Mouse (Mus musculus) c-Kit-positive CD71-positive TER-119-positive erythroid progenitor cells, embryonic 14.5 days (primary cell): Measurements from ENCODE around the gene Tab1.

Experiments used
- DNase-seq: peaks from one replicate; pipeline ENCODE4 v3.0.0-alpha.2; 2013; ENCODE audit warnings: low spot score

Tab1 gene

GRCm38 (mm10) chr15:80132993-80133586, at the start of gene Tab1:
TSS of gene Tab1 (plus strand) at chr15:80133127.
- DNase-seq, result peak; percentile 87

- peak; percentile 99 for DNase-seq
Observed at GRCm38 (mm10) chr15:80083276-80083731, 49.6 kb upstream of the Tab1 start.

GRCm38 (mm10) chr15:80083740-80084139, 49.2 kb upstream of the Tab1 start:
- DNase-seq, result no peak

GRCm38 (mm10) chr15:80087406-80088012, 45.4 kb upstream of the Tab1 start:
- DNase-seq, result peak; percentile 87

DNA sequence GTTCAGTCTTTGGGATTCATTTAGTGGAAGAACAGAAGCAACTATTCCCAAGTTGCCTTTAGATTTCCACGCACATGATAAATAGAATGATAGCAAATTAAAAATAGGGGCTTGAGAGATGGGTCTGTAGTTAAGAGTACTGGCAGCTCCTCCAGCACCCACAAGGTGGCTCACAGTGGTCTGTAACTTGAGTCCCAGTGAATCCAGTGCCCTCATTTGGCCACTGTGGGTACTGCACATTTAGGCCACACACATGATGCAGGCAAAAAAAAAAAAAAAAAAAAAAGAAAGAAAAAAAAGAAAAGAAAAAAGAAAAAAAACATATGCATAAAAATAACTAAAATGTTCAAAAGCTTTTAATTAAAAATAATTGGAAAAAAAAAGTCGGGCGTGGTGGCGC, 44.3 kb upstream of the Tab1 start:
- peak; percentile 96 for DNase-seq

DNA sequence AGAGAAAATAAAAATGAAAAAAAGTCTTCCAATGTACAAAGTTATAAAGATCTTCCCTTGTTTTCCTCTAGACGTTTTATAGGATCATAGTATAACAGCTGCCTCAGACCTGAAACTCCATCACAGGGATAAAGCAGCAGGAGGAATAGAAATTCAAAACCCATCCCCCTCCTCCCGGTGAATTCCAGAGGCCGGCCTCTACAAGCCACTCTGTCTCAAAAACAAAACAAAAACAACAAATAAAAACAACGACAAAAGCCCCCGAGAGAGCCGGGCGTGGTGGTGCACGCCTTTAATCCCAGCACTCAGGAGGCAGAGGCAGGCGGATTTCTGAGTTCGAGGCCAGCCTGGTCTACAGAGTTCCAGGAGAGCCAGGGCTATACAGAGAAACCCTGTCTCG, 42.8 kb upstream of the Tab1 start:
- DNase-seq, result no peak

- DNase-seq, result no peak
Observed at GRCm38 (mm10) chr15:80090741-80091120, 42.2 kb upstream of the Tab1 start.

- peak; percentile 75 for DNase-seq
Observed at GRCm38 (mm10) chr15:80091121-80091955, 41.6 kb upstream of the Tab1 start, which contains the start of the genes Syngr1 and Rpl3. TSS of gene Syngr1 (plus strand) at chr15:80091334. TSS of gene Rpl3 (minus strand) at chr15:80091868.

DNA sequence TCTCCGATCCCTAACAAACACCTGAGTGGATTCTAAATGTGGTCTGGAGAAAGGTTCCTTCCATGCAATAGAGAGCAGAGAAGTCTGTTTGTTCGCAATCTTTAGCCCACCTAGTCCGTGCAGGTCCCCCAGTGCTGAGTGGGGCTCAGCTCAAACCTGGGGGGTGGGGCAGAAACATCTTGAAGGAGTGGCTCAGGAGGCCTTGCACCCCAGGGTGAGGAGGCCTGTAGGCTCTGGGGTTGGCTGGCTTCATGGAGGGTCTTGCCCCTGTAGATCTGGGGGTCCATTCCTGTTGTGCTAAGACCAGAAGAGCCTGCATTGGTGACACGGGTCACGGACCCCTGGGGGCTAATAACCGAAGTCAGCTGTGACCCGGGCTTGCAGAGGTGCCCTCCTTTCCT, 40.9 kb upstream of the Tab1 start:
- DNase-seq, result no peak

- no peak for DNase-seq
Observed at GRCm38 (mm10) chr15:80092599-80092998, 40.3 kb upstream of the Tab1 start.

GRCm38 (mm10) chr15:80094201-80094600, 38.7 kb upstream of the Tab1 start:
- DNase-seq, result no peak

DNA sequence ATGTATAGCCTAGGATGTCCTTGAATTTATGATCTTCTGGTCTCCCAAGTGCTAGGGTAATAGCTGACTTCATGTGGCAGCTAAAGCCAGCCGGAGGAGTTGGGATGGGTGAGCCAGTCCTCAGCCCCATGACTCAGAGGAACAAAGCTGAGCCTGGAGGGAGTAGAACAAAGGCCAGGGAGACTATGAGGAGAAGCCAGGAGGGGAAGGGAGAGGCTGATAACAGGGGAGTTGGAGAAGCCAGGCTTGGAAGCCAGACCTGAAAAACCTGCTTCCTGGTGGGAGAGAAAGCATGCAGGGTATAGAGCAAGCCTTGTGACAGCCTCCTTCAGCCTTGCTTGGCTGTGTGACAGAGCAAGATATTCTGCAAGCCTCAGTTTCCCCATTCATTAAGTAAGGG, 37.3 kb upstream of the Tab1 start:
- no peak for DNase-seq

GRCm38 (mm10) chr15:80096406-80096805, 36.5 kb upstream of the Tab1 start:
- no peak for DNase-seq

DNA sequence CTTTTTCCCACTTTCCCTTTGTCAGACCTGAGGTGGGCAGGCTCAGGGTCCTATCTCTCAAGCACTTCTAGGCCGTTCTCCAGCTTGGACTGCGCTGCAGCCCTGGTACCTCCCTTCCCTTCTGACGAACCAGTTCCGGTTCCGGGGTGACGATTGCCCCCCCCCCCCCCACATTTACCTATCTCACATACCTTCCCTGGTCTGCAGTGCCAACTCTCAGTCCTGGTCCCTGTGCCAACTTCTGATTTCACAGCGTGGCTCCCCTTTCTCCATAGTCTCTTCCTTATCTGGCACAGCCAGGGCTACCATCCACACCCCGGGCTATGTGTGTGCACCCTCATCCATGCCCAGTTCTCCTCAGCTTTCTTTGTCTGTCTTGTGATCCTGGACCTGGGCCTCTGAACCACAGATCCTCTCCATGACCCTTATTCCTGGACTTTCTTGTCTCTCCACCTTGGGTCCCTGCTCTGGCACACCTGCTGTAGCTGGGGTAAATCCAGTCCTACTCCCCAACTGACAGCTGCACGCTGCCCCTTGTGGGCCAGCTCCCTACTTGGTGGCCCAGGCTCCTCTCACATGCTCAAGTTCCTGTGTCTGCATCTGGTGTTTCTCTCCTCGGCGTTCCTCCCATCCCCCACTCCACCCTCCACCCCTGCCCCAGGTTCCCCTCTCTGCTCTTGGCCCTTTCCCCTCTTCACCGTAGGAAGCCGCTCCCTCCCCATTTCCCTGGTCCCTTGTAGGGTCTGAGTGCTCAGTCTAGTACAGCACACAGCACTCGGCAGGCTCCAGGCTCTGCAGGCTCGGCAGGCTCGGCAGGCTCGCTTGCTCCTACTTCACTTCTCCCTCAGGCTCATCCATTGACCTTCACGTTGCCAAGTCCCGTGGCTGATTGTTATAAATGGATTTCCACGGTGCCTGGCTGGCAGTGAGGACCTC, 35.7 kb upstream of the Tab1 start:
- DNase-seq, result peak; percentile 72

DNA sequence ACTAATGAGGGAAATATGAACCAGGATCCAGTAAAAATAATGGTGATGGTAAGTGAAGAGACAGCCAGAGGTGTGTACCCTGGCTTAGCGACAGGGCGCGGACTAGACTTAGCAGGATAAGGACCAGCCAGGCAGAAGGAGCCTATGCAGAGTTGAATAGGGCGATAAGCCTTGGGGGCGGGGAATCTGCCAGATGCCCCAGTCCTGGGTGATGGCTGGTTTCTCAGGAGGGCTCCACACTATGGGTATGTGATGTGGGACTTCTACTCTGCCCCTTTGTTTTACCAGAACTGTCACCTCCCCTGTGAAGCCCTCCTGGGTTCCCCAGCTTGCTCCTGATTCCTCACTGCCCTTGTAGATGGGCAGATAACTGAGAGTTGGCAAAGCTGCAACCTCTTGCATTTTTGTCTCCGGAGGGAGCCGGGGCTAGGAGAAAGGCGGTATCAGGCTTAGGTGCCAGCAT, 34.9 kb upstream of the Tab1 start:
- DNase-seq, result peak; percentile 86

DNA sequence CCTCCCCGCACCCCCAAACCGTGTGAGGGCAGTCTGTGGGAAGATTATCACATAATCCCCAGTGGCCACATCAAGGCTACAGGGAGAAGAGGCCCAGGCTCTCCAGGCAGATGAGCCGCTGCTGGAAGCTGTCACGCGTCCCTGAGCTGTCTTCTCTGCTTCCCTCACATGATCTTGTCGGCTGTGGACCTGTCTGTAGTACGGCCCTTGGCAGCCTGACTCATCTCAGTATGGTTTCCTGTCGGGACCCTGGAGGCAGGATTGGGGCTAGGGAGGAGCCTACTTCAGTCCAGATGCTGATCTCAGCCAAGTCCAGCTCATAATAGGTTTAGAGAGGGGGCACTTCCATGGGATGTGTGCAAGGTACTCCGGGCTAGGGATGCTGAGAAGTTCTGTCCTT, 34.1 kb upstream of the Tab1 start:
- no peak for DNase-seq

GRCm38 (mm10) chr15:80099477-80099876, 33.5 kb upstream of the Tab1 start:
- no peak for DNase-seq

GRCm38 (mm10) chr15:80100196-80100595, 32.7 kb upstream of the Tab1 start:
- DNase-seq, result no peak

DNA sequence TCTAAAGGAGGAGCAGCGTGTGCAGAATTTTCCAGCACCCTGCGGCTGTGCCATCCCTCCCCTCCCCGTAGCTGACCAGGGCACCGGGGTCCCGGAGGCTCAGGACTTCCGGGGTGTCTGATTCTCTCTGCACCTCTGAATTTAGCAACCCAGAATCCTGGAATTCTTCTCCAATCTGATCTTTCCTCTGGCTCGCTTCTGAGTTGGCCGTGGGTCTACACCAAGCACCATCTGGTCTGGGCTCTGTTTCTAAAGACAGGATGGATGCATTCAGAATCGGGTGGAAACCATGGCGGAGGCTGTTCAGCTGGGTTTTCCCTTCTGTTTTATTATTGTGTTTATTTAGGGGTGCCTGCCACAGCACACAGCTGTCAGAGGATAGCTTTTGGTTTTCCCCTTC, 32.1 kb upstream of the Tab1 start:
- no peak for DNase-seq

DNA sequence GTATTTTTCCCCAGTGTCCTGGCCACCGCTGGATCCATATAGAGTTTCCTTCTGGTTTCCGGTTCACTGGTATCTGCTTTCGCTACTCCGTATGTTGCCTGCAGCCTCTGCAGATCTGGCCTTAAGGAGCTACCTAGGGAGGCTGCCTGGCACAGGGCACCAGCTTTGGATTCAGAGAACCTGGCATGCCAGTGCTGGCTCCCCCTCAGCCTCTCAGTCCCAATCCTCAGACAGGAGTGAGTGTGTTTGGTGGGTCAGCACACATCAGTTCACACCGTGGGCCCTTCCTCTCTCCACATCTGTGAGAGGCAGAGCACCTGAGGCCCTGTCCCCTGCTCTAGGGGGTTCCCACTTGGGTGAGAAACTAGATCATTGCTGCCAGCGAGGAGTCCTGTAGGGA, 31.4 kb upstream of the Tab1 start:
- DNase-seq, result no peak

GRCm38 (mm10) chr15:80102495-80102894, 30.4 kb upstream of the Tab1 start:
- DNase-seq, result no peak
